Mouse (Mus musculus): ENCODE data around the gene Vwa2. TPM values are rescaled to one million over a fixed set of nuclear protein-coding genes. Genes with fewer than 3 reads are reported as not detected.

The Vwa2 gene
- polyA plus RNA-seq, 1 experiment from 2014 or later, result 4.1 TPM

DNA sequence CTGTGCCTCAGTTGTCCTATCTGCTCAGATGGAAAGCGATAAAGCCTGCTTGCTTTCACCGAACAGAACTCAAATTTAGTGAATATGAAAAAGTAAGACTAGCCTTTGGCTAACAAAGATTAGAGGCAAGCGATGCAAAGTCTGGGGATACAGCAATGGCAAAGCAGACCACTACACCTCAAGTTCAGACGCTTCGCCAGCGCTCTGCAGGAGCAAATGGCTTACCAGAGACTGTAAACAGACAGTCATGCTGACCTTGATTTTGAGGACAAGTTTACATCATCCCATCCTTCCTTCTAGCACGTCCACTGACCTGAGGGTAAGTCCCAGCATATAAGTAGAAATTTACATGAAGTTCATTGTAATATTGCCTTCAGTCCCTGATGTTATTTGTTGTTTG is 72.2 kb downstream of the Vwa2 start:
- no peaks in the 10 kb centered on the region for H3K4me1 ChIP-seq (ENCODE audit: control insufficient read depth, insufficient read depth, low read length)
- WGBS, result 93% methylated on average over 7 of the region's 7 CpGs
- no peak overlapping the region for H3K27ac ChIP-seq (replicated peaks; ENCODE audit: low read depth, low read length)
- H3K9me3 ChIP-seq (ENCODE audit: control insufficient read depth, low read length), result no peaks in the 10 kb centered on the region
- DNase-seq (ENCODE audit: low spot score) (no peak), ATAC-seq (ENCODE audit: insufficient number of reproducible peaks, low FRiP score, low TSS enrichment, low read depth) (no peak)
- H3K27me3 ChIP-seq (ENCODE audit: control insufficient read depth, insufficient read depth, low read length), result no peaks in the 10 kb centered on the region
- H3K36me3 ChIP-seq (ENCODE audit: control insufficient read depth, insufficient read depth, low read length), result no peaks in the 10 kb centered on the region
- no peak overlapping the region for H3K4me3 ChIP-seq (ENCODE audit: low read depth, low read length)
- H3K9ac ChIP-seq (ENCODE audit: low read length), result no peak overlapping the region
- no peak overlapping the region for H3K4me2 ChIP-seq (ENCODE audit: low read depth, severe bottlenecking)

DNA sequence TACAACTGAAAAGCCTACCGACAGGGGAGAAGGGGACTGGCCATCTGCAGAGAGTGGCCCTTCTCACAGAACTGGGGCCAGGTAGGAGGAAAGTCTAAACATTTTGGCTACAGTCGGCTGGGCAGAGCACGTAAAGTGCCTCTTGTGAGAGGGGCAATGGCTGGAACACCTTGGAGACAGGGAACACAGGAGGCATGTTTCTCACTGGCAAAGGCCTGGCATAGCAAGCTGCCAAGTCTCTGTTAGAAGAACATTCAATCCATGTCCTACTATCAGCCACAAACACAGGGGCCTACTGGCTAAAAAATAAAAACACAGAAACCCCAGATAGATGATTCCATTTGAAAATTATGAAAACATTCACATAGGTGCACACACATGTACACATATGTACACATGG is 72.7 kb downstream of the Vwa2 start:
- Histone ChIP-seq H3K4me2 (ENCODE audit: low read depth, severe bottlenecking) (no peak overlapping the region), H3K4me3 (ENCODE audit: low read depth, low read length) (no peak overlapping the region), H3K9ac (ENCODE audit: low read length) (no peak overlapping the region), H3K9me3 (ENCODE audit: control insufficient read depth, low read length) (no peaks in the 10 kb centered on the region), H3K36me3 (ENCODE audit: control insufficient read depth, insufficient read depth, low read length) (no peaks in the 10 kb centered on the region), H3K27ac (replicated peaks; ENCODE audit: low read depth, low read length) (no peak overlapping the region), H3K4me1 (ENCODE audit: control insufficient read depth, insufficient read depth, low read length) (no peaks in the 10 kb centered on the region), H3K27me3 (ENCODE audit: control insufficient read depth, insufficient read depth, low read length) (no peaks in the 10 kb centered on the region)
- WGBS, result 90% methylated on average over 3 of the region's 3 CpGs
- DNase-seq (ENCODE audit: low spot score) (no peak), ATAC-seq (ENCODE audit: insufficient number of reproducible peaks, low FRiP score, low TSS enrichment, low read depth) (no peak)

DNA sequence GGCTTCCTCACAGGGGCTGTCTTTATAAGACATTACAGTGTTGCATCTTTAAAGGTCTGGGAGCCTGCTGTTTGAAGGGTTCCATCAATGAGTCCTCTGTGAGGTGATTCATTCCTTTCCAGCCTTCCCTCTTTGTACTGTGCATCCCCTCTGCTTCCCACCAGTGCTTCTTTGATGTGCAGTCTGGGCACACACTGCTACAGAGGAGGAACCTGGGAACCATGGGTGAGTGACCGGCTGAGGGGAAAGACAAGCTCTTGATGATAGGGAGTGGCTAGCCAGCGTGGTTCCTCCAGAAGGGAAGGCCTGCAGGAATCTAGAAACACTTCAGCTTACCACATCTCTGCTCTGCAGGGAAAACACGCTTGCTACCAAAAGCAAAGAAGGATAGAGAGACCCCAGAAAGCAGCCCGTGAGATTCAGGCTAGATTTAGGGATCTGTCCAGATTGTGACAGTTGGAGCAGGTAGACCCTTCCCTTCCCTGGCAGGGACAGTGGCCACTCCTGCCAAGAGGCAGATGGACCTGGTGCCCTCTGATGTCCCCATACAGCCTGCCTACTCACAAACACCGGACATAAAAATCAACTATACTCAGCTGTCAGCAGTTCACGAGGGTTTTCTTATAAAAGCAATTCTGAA is 74.0 kb downstream of the Vwa2 start:
- no peak overlapping the region for H3K4me2 ChIP-seq (ENCODE audit: low read depth, severe bottlenecking)
- no peak overlapping the region for H3K9ac ChIP-seq (ENCODE audit: low read length)
- H3K4me3 ChIP-seq (ENCODE audit: low read depth, low read length), result no peak overlapping the region
- H3K27me3 ChIP-seq (ENCODE audit: control insufficient read depth, insufficient read depth, low read length), result no peaks in the 10 kb centered on the region
- DNase-seq (ENCODE audit: low spot score) (no peak), ATAC-seq (ENCODE audit: insufficient number of reproducible peaks, low FRiP score, low TSS enrichment, low read depth) (no peak)
- WGBS, result 74% methylated on average over 6 of the region's 6 CpGs
- H3K36me3 ChIP-seq (ENCODE audit: control insufficient read depth, insufficient read depth, low read length), result no peaks in the 10 kb centered on the region
- H3K27ac ChIP-seq (replicated peaks; ENCODE audit: low read depth, low read length), result no peak overlapping the region
- no peaks in the 10 kb centered on the region for H3K9me3 ChIP-seq (ENCODE audit: control insufficient read depth, low read length)
- no peaks in the 10 kb centered on the region for H3K4me1 ChIP-seq (ENCODE audit: control insufficient read depth, insufficient read depth, low read length)

DNA sequence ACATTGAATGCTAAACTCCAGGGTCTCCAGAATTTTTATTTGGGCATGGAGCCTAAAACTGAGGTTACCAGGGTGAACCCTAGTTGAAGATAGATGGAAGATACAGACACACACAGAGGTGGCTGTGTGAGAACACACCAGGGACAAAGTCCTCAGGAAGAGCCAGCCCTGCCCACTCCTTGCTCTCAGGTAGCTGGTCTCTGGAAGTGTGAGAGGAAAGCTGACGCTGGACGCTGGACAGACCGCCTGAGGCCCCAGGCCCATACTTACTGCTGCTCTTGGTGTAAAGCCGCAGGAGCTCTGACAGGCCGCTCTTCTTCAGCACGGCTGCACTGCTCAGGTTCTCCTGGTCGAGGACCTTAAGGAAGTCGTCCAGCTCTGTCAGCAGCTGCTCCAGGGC is 75.8 kb downstream of the Vwa2 start:
- no peaks in the 10 kb centered on the region for H3K9me3 ChIP-seq (ENCODE audit: control insufficient read depth, low read length)
- DNase-seq (ENCODE audit: low spot score) (no peak), ATAC-seq (ENCODE audit: insufficient number of reproducible peaks, low FRiP score, low TSS enrichment, low read depth) (no peak)
- H3K4me2 ChIP-seq (ENCODE audit: low read depth, severe bottlenecking), result no peak overlapping the region
- H3K9ac ChIP-seq (ENCODE audit: low read length), result no peak overlapping the region
- H3K27me3 ChIP-seq (ENCODE audit: control insufficient read depth, insufficient read depth, low read length), result no peaks in the 10 kb centered on the region
- H3K36me3 ChIP-seq (ENCODE audit: control insufficient read depth, insufficient read depth, low read length), result no peaks in the 10 kb centered on the region
- 51% methylated on average over 8 of the region's 8 CpGs for WGBS
- no peak overlapping the region for H3K27ac ChIP-seq (replicated peaks; ENCODE audit: low read depth, low read length)
- H3K4me1 ChIP-seq (ENCODE audit: control insufficient read depth, insufficient read depth, low read length), result no peaks in the 10 kb centered on the region
- no peak overlapping the region for H3K4me3 ChIP-seq (ENCODE audit: low read depth, low read length)

DNA sequence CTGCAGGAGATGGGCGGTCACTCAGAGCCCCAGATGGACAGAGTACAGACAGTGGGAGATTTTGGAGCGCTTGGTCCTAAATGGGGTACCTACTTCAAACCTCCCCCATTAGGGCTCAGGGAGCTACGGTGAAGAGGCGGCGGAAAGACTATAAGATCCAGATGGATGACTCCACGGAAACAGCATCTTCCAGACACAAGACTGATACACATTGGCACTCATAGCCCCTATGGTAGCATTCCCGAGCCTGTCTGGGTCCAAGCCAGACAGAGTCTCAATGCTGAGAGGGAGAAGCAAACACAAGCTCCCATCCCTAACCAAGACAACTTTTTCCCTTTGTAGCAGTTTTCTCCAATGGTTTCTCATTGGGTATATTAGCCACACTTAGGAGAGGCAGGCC is 76.8 kb downstream of the Vwa2 start:
- no peak overlapping the region for H3K4me2 ChIP-seq (ENCODE audit: low read depth, severe bottlenecking)
- WGBS, result 84% methylated on average over 7 of the region's 7 CpGs
- no peak overlapping the region for H3K9ac ChIP-seq (ENCODE audit: low read length)
- no peak overlapping the region for H3K4me3 ChIP-seq (ENCODE audit: low read depth, low read length)
- no peak overlapping the region for H3K27ac ChIP-seq (replicated peaks; ENCODE audit: low read depth, low read length)
- no peak for ATAC-seq (ENCODE audit: insufficient number of reproducible peaks, low FRiP score, low TSS enrichment, low read depth)
- no peaks in the 10 kb centered on the region for H3K27me3 ChIP-seq (ENCODE audit: control insufficient read depth, insufficient read depth, low read length)
- no peak for DNase-seq (ENCODE audit: low spot score)
- no peaks in the 10 kb centered on the region for H3K9me3 ChIP-seq (ENCODE audit: control insufficient read depth, low read length)
- H3K4me1 ChIP-seq (ENCODE audit: control insufficient read depth, insufficient read depth, low read length), result no peaks in the 10 kb centered on the region
- no peaks in the 10 kb centered on the region for H3K36me3 ChIP-seq (ENCODE audit: control insufficient read depth, insufficient read depth, low read length)

DNA sequence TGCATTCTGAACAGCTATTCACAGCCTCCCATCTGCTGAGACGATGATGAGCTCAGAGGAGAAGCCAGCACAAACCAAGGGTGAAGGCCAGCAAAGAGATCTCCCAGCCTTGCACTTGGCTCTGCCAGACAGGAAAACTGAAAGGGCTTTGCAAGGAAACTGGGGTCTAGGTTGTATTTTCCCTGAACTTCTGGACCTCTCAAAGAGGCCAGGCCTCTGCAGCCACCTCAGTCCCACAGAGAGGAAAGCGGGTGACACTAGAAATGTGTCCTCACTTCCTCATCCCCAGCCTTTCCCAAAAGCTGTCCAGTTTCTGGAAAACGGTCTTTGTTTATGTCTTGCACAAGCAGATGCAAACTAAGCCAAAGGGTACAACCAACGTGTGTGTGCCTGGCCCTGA is 79.8 kb downstream of the Vwa2 start:
- no peak overlapping the region for H3K27ac ChIP-seq (replicated peaks; ENCODE audit: low read depth, low read length)
- 86% methylated on average over 4 of the region's 4 CpGs for WGBS
- H3K4me1 ChIP-seq (ENCODE audit: control insufficient read depth, insufficient read depth, low read length), result no peaks in the 10 kb centered on the region
- ATAC-seq (ENCODE audit: insufficient number of reproducible peaks, low FRiP score, low TSS enrichment, low read depth) (no peak), DNase-seq (ENCODE audit: low spot score) (no peak)
- H3K9ac ChIP-seq (ENCODE audit: low read length), result no peak overlapping the region
- no peaks in the 10 kb centered on the region for H3K27me3 ChIP-seq (ENCODE audit: control insufficient read depth, insufficient read depth, low read length)
- H3K4me3 ChIP-seq (ENCODE audit: low read depth, low read length), result no peak overlapping the region
- H3K9me3 ChIP-seq (ENCODE audit: control insufficient read depth, low read length), result no peaks in the 10 kb centered on the region
- H3K36me3 ChIP-seq (ENCODE audit: control insufficient read depth, insufficient read depth, low read length), result no peaks in the 10 kb centered on the region
- no peak overlapping the region for H3K4me2 ChIP-seq (ENCODE audit: low read depth, severe bottlenecking)

DNA sequence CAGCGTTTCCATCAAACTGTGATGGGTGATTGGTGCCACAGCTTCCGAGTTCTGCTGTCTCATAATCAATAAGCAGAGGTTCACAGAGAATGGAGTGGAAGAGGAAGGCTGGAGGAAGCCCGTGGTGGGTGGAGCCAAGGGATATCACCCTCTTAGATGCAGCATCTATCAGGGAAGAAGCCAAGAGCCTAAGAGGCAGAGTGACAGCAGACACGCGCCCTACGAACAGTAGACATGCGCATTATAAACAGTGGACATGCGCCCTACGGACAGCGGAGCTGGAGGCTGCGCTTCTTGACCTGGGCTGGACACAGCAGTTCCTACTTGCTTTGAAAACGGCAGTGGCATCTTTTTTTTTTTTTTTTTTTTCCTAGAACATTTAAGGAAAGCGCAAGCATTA is 80.8 kb downstream of the Vwa2 start:
- no peaks in the 10 kb centered on the region for H3K27me3 ChIP-seq (ENCODE audit: control insufficient read depth, insufficient read depth, low read length)
- 90% methylated on average over 13 of the region's 13 CpGs for WGBS

DNA sequence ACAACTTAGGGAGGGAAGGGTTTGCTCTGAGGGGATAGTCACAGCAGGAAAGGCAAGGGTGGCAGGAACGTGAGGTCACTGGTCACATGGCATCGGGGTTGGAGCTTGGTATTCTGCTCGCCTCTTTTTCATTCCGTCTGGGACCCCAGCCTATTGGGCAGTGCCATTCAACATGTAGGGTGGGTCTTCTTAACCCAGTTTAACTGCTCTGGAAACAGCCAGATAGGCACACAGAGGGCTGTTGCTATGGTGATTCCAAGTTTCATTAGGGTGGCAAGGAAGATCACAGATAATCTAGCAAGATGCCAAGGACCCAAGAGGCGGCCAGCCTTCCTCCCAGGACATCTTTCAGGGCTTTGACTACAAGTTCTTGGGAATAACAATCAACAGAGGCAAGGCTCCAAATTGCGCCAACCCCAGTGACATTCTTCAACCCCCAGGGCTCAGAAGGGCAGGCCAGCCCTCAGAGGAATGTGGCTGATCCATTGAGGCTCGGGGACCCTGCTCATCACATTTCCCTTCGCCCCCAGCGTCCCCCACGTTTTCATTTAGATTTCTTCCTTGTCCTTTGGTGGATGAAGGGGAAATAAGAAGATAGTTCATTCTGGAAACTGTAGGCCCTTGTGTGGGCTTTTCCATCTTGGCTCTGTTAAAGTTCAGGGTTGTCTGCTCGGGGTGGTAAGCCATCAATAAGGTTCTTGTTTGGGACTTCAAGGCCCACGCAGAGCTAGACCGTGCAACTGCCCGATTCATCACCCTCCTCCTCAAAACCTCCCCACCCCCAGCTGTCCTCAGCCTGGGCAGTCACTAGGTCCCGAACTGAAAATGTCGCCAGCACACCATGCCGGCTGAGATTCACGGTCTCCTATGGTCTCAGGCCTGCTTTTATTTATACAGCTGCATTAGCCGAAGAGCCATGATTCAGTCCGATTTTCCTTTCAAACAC is 81.8 kb downstream of the Vwa2 start:
- WGBS, result 82% methylated on average over 20 of the region's 20 CpGs
- Histone ChIP-seq H3K27ac (replicated peaks; ENCODE audit: low read depth, low read length) (no peak overlapping the region), H3K36me3 (ENCODE audit: control insufficient read depth, insufficient read depth, low read length) (no peaks in the 10 kb centered on the region), H3K4me2 (ENCODE audit: low read depth, severe bottlenecking) (no peak overlapping the region), H3K27me3 (ENCODE audit: control insufficient read depth, insufficient read depth, low read length) (no peaks in the 10 kb centered on the region), H3K4me1 (ENCODE audit: control insufficient read depth, insufficient read depth, low read length) (no peaks in the 10 kb centered on the region), H3K4me3 (ENCODE audit: low read depth, low read length) (no peak overlapping the region), H3K9me3 (ENCODE audit: control insufficient read depth, low read length) (no peaks in the 10 kb centered on the region), H3K9ac (ENCODE audit: low read length) (no peak overlapping the region)
- DNase-seq (ENCODE audit: low spot score) (no peak), ATAC-seq (ENCODE audit: insufficient number of reproducible peaks, low FRiP score, low TSS enrichment, low read depth) (no peak)

More for the DNA sequence above, 80.8 kb downstream of the Vwa2 start:
- DNase-seq (ENCODE audit: low spot score) (no peak), ATAC-seq (ENCODE audit: insufficient number of reproducible peaks, low FRiP score, low TSS enrichment, low read depth) (no peak)
- no peaks in the 10 kb centered on the region for H3K9me3 ChIP-seq (ENCODE audit: control insufficient read depth, low read length)
- no peak overlapping the region for H3K27ac ChIP-seq (replicated peaks; ENCODE audit: low read depth, low read length)
- H3K4me1 ChIP-seq (ENCODE audit: control insufficient read depth, insufficient read depth, low read length), result no peaks in the 10 kb centered on the region
- H3K9ac ChIP-seq (ENCODE audit: low read length), result no peak overlapping the region
- no peak overlapping the region for H3K4me2 ChIP-seq (ENCODE audit: low read depth, severe bottlenecking)
- no peak overlapping the region for H3K4me3 ChIP-seq (ENCODE audit: low read depth, low read length)
- H3K36me3 ChIP-seq (ENCODE audit: control insufficient read depth, insufficient read depth, low read length), result no peaks in the 10 kb centered on the region

Data from limb, embryonic 11.5 days (tissue).